Mouse (Mus musculus): ENCODE data around the gene Opa3. TPM values are rescaled to one million over a fixed set of nuclear protein-coding genes. Genes with fewer than 3 reads are reported as not detected.

Opa3 gene
- polyA plus RNA-seq, 1 experiment from 2014 or later, result 39.9 TPM

- H3K4me3 ChIP-seq (ENCODE audit: low read length), result peak overlapping the region; percentile 16; the same call in 1 of the 2 replicates
- ATAC-seq, result no peak
- peak overlapping the region; percentile 63 for H3K4me2 ChIP-seq (ENCODE audit: low read length)
- no peaks in the 10 kb centered on the region for H3K9me3 ChIP-seq (ENCODE audit: control insufficient read depth, low read length)
- peaks cover 34% of the 10 kb centered on the region for H3K4me1 ChIP-seq (ENCODE audit: control insufficient read depth, insufficient read depth, low read depth, low read length)
- H3K27ac ChIP-seq (ENCODE audit: low read depth, low read length), result no peak overlapping the region
- under 1% methylated on average over 16 of the region's 16 CpGs for WGBS
- peaks cover 41% of the 10 kb centered on the region for H3K27me3 ChIP-seq (replicated peaks; ENCODE audit: control insufficient read depth, insufficient read depth, low read length)
- H3K9ac ChIP-seq (ENCODE audit: low read depth, low read length), result no peak overlapping the region; the same call in 1 of the 2 replicates
- H3K36me3 ChIP-seq (ENCODE audit: control insufficient read depth, insufficient read depth, low read length), result no peaks in the 10 kb centered on the region
Measured at GRCm38 (mm10) chr7:19303770-19304169, 75.6 kb downstream of the Opa3 start.

GRCm38 (mm10) chr7:19304501-19305412 lies 76.6 kb downstream of the Opa3 start:
- Histone ChIP-seq H3K9me3 (ENCODE audit: control insufficient read depth, low read length) (no peaks in the 10 kb centered on the region), H3K4me1 (ENCODE audit: control insufficient read depth, insufficient read depth, low read depth, low read length) (peaks cover 43% of the 10 kb centered on the region), H3K27ac (ENCODE audit: low read depth, low read length) (no peak overlapping the region), H3K4me2 (ENCODE audit: low read length) (peak overlapping the region; percentile 63), H3K9ac (ENCODE audit: low read depth, low read length) (peak overlapping the region; percentile 41; the same call in 1 of the 2 replicates), H3K27me3 (replicated peaks; ENCODE audit: control insufficient read depth, insufficient read depth, low read length) (peaks cover 41% of the 10 kb centered on the region), H3K36me3 (ENCODE audit: control insufficient read depth, insufficient read depth, low read length) (no peaks in the 10 kb centered on the region), H3K4me3 (ENCODE audit: low read length) (peak overlapping the region; percentile 37)
- 2% methylated on average over 47 of the region's 48 CpGs for WGBS
- ATAC-seq, result no peak

GRCm38 (mm10) chr7:19305413-19305735 lies 77.2 kb downstream of the Opa3 start:
- Histone ChIP-seq H3K36me3 (ENCODE audit: control insufficient read depth, insufficient read depth, low read length) (no peaks in the 10 kb centered on the region), H3K4me1 (ENCODE audit: control insufficient read depth, insufficient read depth, low read depth, low read length) (peaks cover 44% of the 10 kb centered on the region), H3K9me3 (ENCODE audit: control insufficient read depth, low read length) (no peaks in the 10 kb centered on the region), H3K4me2 (ENCODE audit: low read length) (no peak overlapping the region; the same call in 1 of the 2 replicates), H3K9ac (ENCODE audit: low read depth, low read length) (no peak overlapping the region), H3K27me3 (replicated peaks; ENCODE audit: control insufficient read depth, insufficient read depth, low read length) (peaks cover 41% of the 10 kb centered on the region), H3K27ac (ENCODE audit: low read depth, low read length) (no peak overlapping the region), H3K4me3 (ENCODE audit: low read length) (no peak overlapping the region; the same call in 1 of the 2 replicates)
- 9% methylated on average over 6 of the region's 6 CpGs for WGBS
- ATAC-seq, result no peak

MicroRNAs within 50 kb of the gene (microRNA counts, 519-probe panel; counts per million panel counts)
- microRNA mmu-miR-330, result 1,913 counts per million, percentile 24 among the panel's probes with 10 or more counts

Small RNA genes within 50 kb of the gene (microRNA-seq; reads per million reads assigned to microRNA genes)
- gene Mir330, result 571 reads per million, percentile 71 among the genes with 10 or more reads in this experiment

Other genes with a start within 250 kb of the Opa3 start
- gene Nanos2, start 240.9 kb upstream of the Opa3 start, polyA plus RNA-seq (2015; fragmentation: Nextera tagmentation; extraction: Ambion mirVana), result 0.65 and 0.85 TPM in 2 replicates
- 5.8 and 6.3 TPM in 2 replicates for gene Mypop, start 237.1 kb upstream of the Opa3 start, polyA plus RNA-seq (2015; fragmentation: Nextera tagmentation; extraction: Ambion mirVana)
- gene Irf2bp1, start 224.3 kb upstream of the Opa3 start, polyA plus RNA-seq (2015; fragmentation: Nextera tagmentation; extraction: Ambion mirVana), result 26.8 and 27.3 TPM in 2 replicates
- not detected in 2 replicates for gene Foxa3, start 204.8 kb upstream of the Opa3 start, polyA plus RNA-seq (2015; fragmentation: Nextera tagmentation; extraction: Ambion mirVana)
- gene Sympk, start 204.0 kb upstream of the Opa3 start, polyA plus RNA-seq (2015; fragmentation: Nextera tagmentation; extraction: Ambion mirVana), result 24.1 and 27.5 TPM in 2 replicates
- gene Rsph6a, start 173.6 kb upstream of the Opa3 start, polyA plus RNA-seq (2015; fragmentation: Nextera tagmentation; extraction: Ambion mirVana), result 0.17 and 0.40 TPM in 2 replicates
- 29.1 and 30.0 TPM in 2 replicates for gene Dmwd, start 152.1 kb upstream of the Opa3 start, polyA plus RNA-seq (2015; fragmentation: Nextera tagmentation; extraction: Ambion mirVana)
- 8.0 and 12.3 TPM in 2 replicates for gene Dmpk, start 144.5 kb upstream of the Opa3 start, polyA plus RNA-seq (2015; fragmentation: Nextera tagmentation; extraction: Ambion mirVana)
- gene Six5, start 133.7 kb upstream of the Opa3 start, polyA plus RNA-seq (2015; fragmentation: Nextera tagmentation; extraction: Ambion mirVana), result 1.9 and 2.9 TPM in 2 replicates
- 7.0 and 8.8 TPM in 2 replicates for gene Gm4969, start 110.0 kb upstream of the Opa3 start, polyA plus RNA-seq (2015; fragmentation: Nextera tagmentation; extraction: Ambion mirVana)
- 16.4 and 17.7 TPM in 2 replicates for gene Fbxo46, start 108.5 kb upstream of the Opa3 start, polyA plus RNA-seq (2015; fragmentation: Nextera tagmentation; extraction: Ambion mirVana)
- gene Qpctl, start 79.0 kb upstream of the Opa3 start, polyA plus RNA-seq (2015; fragmentation: Nextera tagmentation; extraction: Ambion mirVana), result 24.0 and 26.3 TPM in 2 replicates
- gene Snrpd2, start 78.6 kb upstream of the Opa3 start, polyA plus RNA-seq (2015; fragmentation: Nextera tagmentation; extraction: Ambion mirVana), result 107 and 110 TPM in 2 replicates
- 2.0 and 2.9 TPM in 2 replicates for gene Gipr, start 62.2 kb upstream of the Opa3 start, polyA plus RNA-seq (2015; fragmentation: Nextera tagmentation; extraction: Ambion mirVana)
- 9.4 and 12.3 TPM in 2 replicates for gene Eml2, start 51.9 kb upstream of the Opa3 start, polyA plus RNA-seq (2015; fragmentation: Nextera tagmentation; extraction: Ambion mirVana)
- gene Gpr4, start 15.8 kb upstream of the Opa3 start, polyA plus RNA-seq (2015; fragmentation: Nextera tagmentation; extraction: Ambion mirVana), result 3.1 and 4.4 TPM in 2 replicates
- 39.9 and 42.9 TPM in 2 replicates for gene Vasp, start 43.5 kb downstream of the Opa3 start, polyA plus RNA-seq (2015; fragmentation: Nextera tagmentation; extraction: Ambion mirVana)
- 0.79 and 1.5 TPM in 2 replicates for gene Ppm1n, start 51.7 kb downstream of the Opa3 start, polyA plus RNA-seq (2015; fragmentation: Nextera tagmentation; extraction: Ambion mirVana)
- gene Rtn2, start 54.3 kb downstream of the Opa3 start, polyA plus RNA-seq (2015; fragmentation: Nextera tagmentation; extraction: Ambion mirVana), result 124 and 126 TPM in 2 replicates
- gene Fosb, start 81.7 kb downstream of the Opa3 start, polyA plus RNA-seq (2015; fragmentation: Nextera tagmentation; extraction: Ambion mirVana), result 0.06 and 0.10 TPM in 2 replicates
- 80.6 and 87.2 TPM in 2 replicates for gene Ercc1, start 116.4 kb downstream of the Opa3 start, polyA plus RNA-seq (2015; fragmentation: Nextera tagmentation; extraction: Ambion mirVana)
- 23.1 and 23.6 TPM in 2 replicates for gene Cd3eap, start 131.1 kb downstream of the Opa3 start, polyA plus RNA-seq (2015; fragmentation: Nextera tagmentation; extraction: Ambion mirVana)
- 1.5 and 1.9 TPM in 2 replicates for gene Ppp1r13l, start 131.4 kb downstream of the Opa3 start, polyA plus RNA-seq (2015; fragmentation: Nextera tagmentation; extraction: Ambion mirVana)
- gene Ercc2, start 153.7 kb downstream of the Opa3 start, polyA plus RNA-seq (2015; fragmentation: Nextera tagmentation; extraction: Ambion mirVana), result 22.6 and 25.1 TPM in 2 replicates
- gene Klc3, start 175.8 kb downstream of the Opa3 start, polyA plus RNA-seq (2015; fragmentation: Nextera tagmentation; extraction: Ambion mirVana), result 2.2 and 2.5 TPM in 2 replicates
- gene Ckm, start 176.4 kb downstream of the Opa3 start, polyA plus RNA-seq (2015; fragmentation: Nextera tagmentation; extraction: Ambion mirVana), result 0.64 and 47.3 TPM in 2 replicates
- 13.5 and 15.9 TPM in 2 replicates for gene Mark4, start 230.5 kb downstream of the Opa3 start, polyA plus RNA-seq (2015; fragmentation: Nextera tagmentation; extraction: Ambion mirVana)
- 0.97 and 1.5 TPM in 2 replicates for gene Exoc3l2, start 235.0 kb downstream of the Opa3 start, polyA plus RNA-seq (2015; fragmentation: Nextera tagmentation; extraction: Ambion mirVana)

Data from hindbrain, embryonic 16.5 days (tissue).